Mouse (Mus musculus) thymus, adult 2 months (tissue): ENCODE measurements at regions not wholly inside any gene's neighbourhood (a gene's known extent, or its start where the extent isn't known, plus 50 kb on each side); places are given as distances from the start of the nearest gene placed in this dataset.
A peak's percentile ranks its signal among the peaks of the same experiment; 100 is the strongest.

Experiments
- DNase-seq: peaks from one replicate; pipeline ENCODE4 v3.0.0; 2021
- H3K27ac ChIP-seq: fragments of 200-500 bp; 2 replicates; pipeline ENCODE4 v1.5.1; 2012; ENCODE audit warnings: low read length, control low read depth; ENCODE audit not compliant: control insufficient read depth, insufficient read depth
- H3K27me3 ChIP-seq: fragments of 200-500 bp; 2 replicates; pipeline ENCODE4 v1.6.1; 2012; ENCODE audit warnings: mild to moderate bottlenecking, low read length, moderate library complexity, mixed read lengths; ENCODE audit not compliant: control insufficient read depth, insufficient read depth
- H3K36me3 ChIP-seq: fragments of 200-500 bp; 2 replicates; pipeline ENCODE4 v1.6.1; 2012; ENCODE audit warnings: mild to moderate bottlenecking, low read length, moderate library complexity; ENCODE audit not compliant: control insufficient read depth, insufficient read depth
- H3K4me1 ChIP-seq: fragments of 200-500 bp; replicated peaks from 2 replicates; pipeline ENCODE4 v1.6.1; 2012; ENCODE audit warnings: low read length; ENCODE audit not compliant: control insufficient read depth, insufficient read depth
- H3K4me3 ChIP-seq: fragments of 200-500 bp; 2 replicates; pipeline ENCODE4 v1.5.1; 2012; ENCODE audit warnings: mild to moderate bottlenecking, low read length, control low read depth, moderate library complexity; ENCODE audit not compliant: control insufficient read depth, insufficient read depth
- CTCF ChIP-seq: fragments of 200-500 bp; IDR thresholded peaks from 2 replicates; pipeline ENCODE4 v1.5.1; 2012; ENCODE audit warnings: mild to moderate bottlenecking, control low read depth, low read length, moderate library complexity, borderline replicate concordance; ENCODE audit not compliant: control insufficient read depth, poor library complexity, insufficient read depth; ENCODE audit errors: extremely low read depth
- POLR2A ChIP-seq: fragments of 200-500 bp; IDR thresholded peaks from 2 replicates; pipeline ENCODE4 v1.6.1; 2012; ENCODE audit warnings: mild to moderate bottlenecking, low read length, control low read depth, moderate library complexity; ENCODE audit not compliant: control insufficient read depth, poor library complexity, insufficient read depth; ENCODE audit errors: extremely low read depth
- WGBS: fragments of 180-500 bp; shearing (Covaris S2); methylation state at CpG from one replicate; pipeline ENCODE4 v1.1.7; 2018; 5-methylcytosine and 5-hydroxymethylcytosine counted together

- no peak for DNase-seq
- 91% methylated on average over 5 of the region's 5 CpGs for WGBS
- TF ChIP-seq CTCF, result no peak
- no peak for TF ChIP-seq POLR2A
Measured at GRCm38 (mm10) chr8:126810516-126810915, 135.1 kb downstream of the Tomm20 start.

GRCm38 (mm10) chr8:126809321-126809720, 136.3 kb downstream of the Tomm20 start:
- H3K36me3 ChIP-seq, result no peaks in the 10 kb centered on the region
- peaks cover 17% of the 10 kb centered on the region for H3K4me1 ChIP-seq
- no peak overlapping the region for H3K27ac ChIP-seq
- 100% methylated on average over 1 of the region's 1 CpGs for WGBS
- TF ChIP-seq POLR2A (no peak), CTCF (no peak)
- DNase-seq, result no peak
- no peak overlapping the region for H3K4me3 ChIP-seq
- H3K27me3 ChIP-seq, result no peaks in the 10 kb centered on the region

More at GRCm38 (mm10) chr8:126810516-126810915, 135.1 kb downstream of the Tomm20 start:
- H3K27ac ChIP-seq, result no peak overlapping the region
- no peak overlapping the region for H3K4me3 ChIP-seq
- H3K36me3 ChIP-seq, result no peaks in the 10 kb centered on the region
- H3K27me3 ChIP-seq, result no peaks in the 10 kb centered on the region
- H3K4me1 ChIP-seq, result peaks cover 13% of the 10 kb centered on the region

- Histone ChIP-seq H3K27me3 (no peaks in the 10 kb centered on the region), H3K4me1 (peaks cover 21% of the 10 kb centered on the region), H3K36me3 (no peaks in the 10 kb centered on the region), H3K27ac (no peak overlapping the region), H3K4me3 (no peak overlapping the region)
- TF ChIP-seq CTCF (no peak), POLR2A (no peak)
- 97% methylated on average over 4 of the region's 4 CpGs for WGBS
- no peak for DNase-seq
Measured at GRCm38 (mm10) chr8:126808496-126808895, 137.1 kb downstream of the Tomm20 start.

DNA sequence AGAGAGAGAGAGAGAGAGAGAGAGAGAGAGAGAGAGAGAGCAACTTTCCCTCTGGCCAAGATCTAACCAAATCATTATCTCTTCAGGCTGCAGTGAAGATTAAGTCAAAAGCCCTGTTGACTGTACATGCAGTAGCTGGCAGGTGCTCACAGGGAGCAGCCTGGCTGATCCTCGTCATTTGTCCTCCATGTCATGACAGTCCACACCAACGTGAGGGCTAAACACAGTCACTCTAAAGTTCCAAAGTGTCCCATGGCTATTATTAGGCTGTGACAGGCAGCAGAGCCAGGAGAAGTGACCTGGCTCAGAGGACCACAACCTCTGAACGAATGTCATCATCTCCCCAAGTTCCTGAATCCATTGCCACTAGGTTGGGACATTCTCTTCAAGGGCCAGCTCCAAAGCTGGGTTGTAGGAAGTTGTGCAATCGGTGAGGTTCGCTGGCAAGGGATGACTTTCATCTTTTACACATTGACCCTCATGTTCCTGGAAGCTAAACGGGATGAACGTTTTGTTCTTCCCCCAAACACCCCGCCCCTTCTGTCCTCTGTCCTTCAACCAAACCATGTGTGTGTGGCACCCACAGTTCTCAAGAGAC, 138.4 kb downstream of the Tomm20 start:
- H3K36me3 ChIP-seq, result no peaks in the 10 kb centered on the region
- WGBS, result 72% methylated on average over 8 of the region's 8 CpGs
- no peaks in the 10 kb centered on the region for H3K27me3 ChIP-seq
- no peak for TF ChIP-seq CTCF
- H3K27ac ChIP-seq, result no peak overlapping the region
- no peak overlapping the region for H3K4me3 ChIP-seq
- H3K4me1 ChIP-seq, result peaks cover 28% of the 10 kb centered on the region
- DNase-seq, result no peak

GRCm38 (mm10) chr8:126806591-126806990, 139.1 kb downstream of the Tomm20 start:
- DNase-seq, result no peak
- Histone ChIP-seq H3K27ac (no peak overlapping the region; the same call in 1 of the 2 replicates), H3K36me3 (no peaks in the 10 kb centered on the region), H3K4me1 (peaks cover 28% of the 10 kb centered on the region), H3K4me3 (no peak overlapping the region), H3K27me3 (no peaks in the 10 kb centered on the region)
- TF ChIP-seq CTCF, result no peak
- no peak for TF ChIP-seq POLR2A
- WGBS, result 95% methylated on average over 2 of the region's 2 CpGs

GRCm38 (mm10) chr8:126806181-126806560, 139.5 kb downstream of the Tomm20 start:
- 35% methylated on average over 3 of the region's 3 CpGs for WGBS
- peak; percentile 14 for DNase-seq

GRCm38 (mm10) chr8:126805365-126806180, 140.1 kb downstream of the Tomm20 start:
- peak; percentile 25 for DNase-seq
- TF ChIP-seq CTCF, result no peak
- TF ChIP-seq POLR2A, result no peak
- Histone ChIP-seq H3K36me3 (no peaks in the 10 kb centered on the region), H3K4me1 (peaks cover 28% of the 10 kb centered on the region), H3K4me3 (no peak overlapping the region), H3K27ac (peak overlapping the region; percentile 61; the same call in 1 of the 2 replicates), H3K27me3 (no peaks in the 10 kb centered on the region)
- WGBS, result 64% methylated on average over 13 of the region's 13 CpGs

More at GRCm38 (mm10) chr8:126806181-126806560, 139.5 kb downstream of the Tomm20 start:
- Histone ChIP-seq H3K36me3 (no peaks in the 10 kb centered on the region), H3K27me3 (no peaks in the 10 kb centered on the region), H3K27ac (peak overlapping the region; percentile 61; the same call in 1 of the 2 replicates), H3K4me3 (no peak overlapping the region), H3K4me1 (peaks cover 28% of the 10 kb centered on the region)
- TF ChIP-seq POLR2A (no peak), CTCF (no peak)
